Mouse (Mus musculus) lung, postnatal 0 days (tissue): ENCODE measurements at regions not wholly inside any gene's neighbourhood (a gene's known extent, or its start where the extent isn't known, plus 50 kb on each side); places are given as distances from the start of the nearest gene placed in this dataset.

ENCODE experiments used
- CTCF ChIP-seq: IDR thresholded peaks from 2 replicates; pipeline ENCODE4 v1.5.1; 2016; ENCODE audit warnings: antibody characterized with exemption, mild to moderate bottlenecking
- EP300 ChIP-seq: IDR thresholded peaks from 2 replicates; pipeline ENCODE4 v1.6.1; 2016; ENCODE audit warnings: antibody characterized with exemption, mild to moderate bottlenecking, control low read depth

- TF ChIP-seq CTCF, result no peak
- TF ChIP-seq EP300, result no peak
These were observed 280.6 kb downstream of the Wdr11 start for GRCm38 (mm10) chr7:129872208-129872790.
